Mouse (Mus musculus): ENCODE results near the gene Olfr799. TPM values are rescaled to one million over a fixed set of nuclear protein-coding genes. Genes with fewer than 3 reads are reported as not detected.

Olfr799 gene
- not detected for total RNA-seq (2021)

- intact Hi-C loops (cut with DNase I), result no loop called here
Observed at GRCm38 (mm10) chr10:129637184-129637583, at the start of gene Olfr799. Gene Olfr799 (plus strand): TSS chr10:129637484.

DNA sequence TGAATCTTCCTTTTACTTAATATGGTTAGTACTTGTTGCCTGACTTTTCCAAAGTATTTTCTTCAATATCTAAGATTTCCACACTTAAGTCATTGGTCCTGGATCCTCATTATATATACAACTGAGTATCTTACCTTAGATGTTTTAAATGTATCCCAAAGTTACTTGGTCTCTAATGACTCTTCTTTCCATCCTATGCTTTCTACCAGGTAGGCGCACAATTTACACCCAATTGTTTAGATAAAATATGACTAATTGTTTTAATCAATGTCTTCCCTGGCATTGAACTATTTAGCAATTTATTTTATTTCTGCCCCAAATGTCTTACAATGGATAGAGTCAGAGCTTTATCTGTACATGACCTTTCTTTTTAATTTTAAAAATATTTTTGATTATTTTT is 24.8 kb upstream of the Olfr799 start, which contains the start of gene Olfr796:
Gene Olfr796, minus strand, starts transcription at position 101 of the 400 bp plus-strand sequence.
- DNase-seq (ENCODE audit: extremely low spot score in 1 of 2, low spot score in 2 of 2), result no peak

More at GRCm38 (mm10) chr10:129637184-129637583, at the start of gene Olfr799:
- DNase-seq (ENCODE audit: extremely low spot score in 1 of 2, low spot score in 2 of 2), result no peak

GRCm38 (mm10) chr10:129621724-129622123 is 15.6 kb upstream of the Olfr799 start:
- intact Hi-C loops (cut with DNase I), result no loop called here
- DNase-seq (ENCODE audit: extremely low spot score in 1 of 2, low spot score in 2 of 2), result no peak

More for the DNA sequence above, 24.8 kb upstream of the Olfr799 start, which contains the start of gene Olfr796:
- intact Hi-C loops (cut with DNase I), result no loop called here

DNA sequence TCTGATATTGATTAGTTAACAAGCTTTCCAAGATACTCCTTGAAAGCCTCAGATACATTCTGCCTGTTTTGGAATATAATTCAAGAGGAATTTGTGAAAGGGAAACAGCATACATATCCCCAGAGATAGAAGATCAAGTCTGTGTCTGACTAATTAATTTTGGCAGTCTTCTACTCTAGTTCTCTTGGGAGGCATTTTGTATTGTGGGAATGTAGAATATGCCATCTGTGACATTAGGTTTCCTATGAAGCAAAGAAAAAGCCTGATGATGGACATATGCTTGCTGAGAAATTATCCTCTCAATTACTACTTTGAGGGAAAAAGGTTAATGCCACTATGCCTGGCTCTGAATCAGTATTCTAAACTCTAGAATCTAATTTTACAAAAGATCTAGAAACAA is 14.0 kb upstream of the Olfr799 start:
- intact Hi-C loops (cut with DNase I), result no loop called here
- no peak for DNase-seq (ENCODE audit: extremely low spot score in 1 of 2, low spot score in 2 of 2)

GRCm38 (mm10) chr10:129627834-129628233 is 9.4 kb upstream of the Olfr799 start, which contains the start of gene Olfr798:
Gene Olfr798 (minus strand): TSS chr10:129627934.
- intact Hi-C loops (cut with DNase I), result no loop called here
- no peak for DNase-seq (ENCODE audit: extremely low spot score in 1 of 2, low spot score in 2 of 2)

DNA sequence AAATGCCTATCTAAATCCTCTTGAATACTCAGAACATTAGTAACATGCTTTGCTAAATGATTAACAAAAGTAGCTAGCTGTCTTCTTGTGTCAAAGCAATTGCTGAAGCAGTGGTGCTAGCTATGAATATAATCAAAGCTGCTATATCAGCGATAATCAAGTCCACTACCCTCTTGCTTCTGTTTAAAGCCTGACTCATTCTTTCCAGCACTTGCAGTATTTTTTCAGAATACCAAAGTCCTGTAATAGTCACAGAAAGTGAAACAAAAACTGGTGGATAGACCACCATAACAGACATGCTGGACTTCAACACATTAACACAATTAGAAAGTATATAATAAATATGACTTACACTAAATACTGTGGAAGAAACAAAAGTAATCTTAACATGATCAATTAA is 14.5 kb downstream of the Olfr799 start:
- DNase-seq (ENCODE audit: extremely low spot score in 1 of 2, low spot score in 2 of 2), result no peak
- intact Hi-C loops (cut with DNase I), result no loop called here

DNA sequence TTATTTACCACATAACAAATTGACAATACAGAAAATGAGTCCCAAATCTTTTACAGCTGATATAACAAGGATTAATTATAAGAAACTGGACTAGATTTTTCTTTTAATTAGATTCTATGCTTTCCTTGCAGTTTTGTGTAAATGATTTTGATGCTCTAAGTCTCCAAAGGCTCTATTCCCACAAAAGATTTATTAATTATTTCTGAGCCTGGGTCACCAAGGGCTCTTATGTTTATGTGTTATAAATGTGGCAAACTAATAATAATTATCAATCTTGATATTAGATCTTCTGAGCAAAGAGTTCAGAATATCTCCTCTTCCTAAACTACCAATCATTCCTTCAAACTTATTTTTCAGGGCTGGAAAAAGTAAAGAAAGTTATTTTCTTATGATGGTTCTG is 20.1 kb downstream of the Olfr799 start, which contains the start of gene Olfr800:
Gene Olfr800, plus strand, starts transcription at position 301 of the 400 bp plus-strand sequence.
- intact Hi-C loops (cut with DNase I), result no loop called here

GRCm38 (mm10) chr10:129673765-129674164 is 36.5 kb downstream of the Olfr799 start, which contains the start of gene Olfr801:
Gene Olfr801 (minus strand): TSS chr10:129673865.
- no peak for DNase-seq (ENCODE audit: extremely low spot score in 1 of 2, low spot score in 2 of 2)
- intact Hi-C loops (cut with DNase I), result no loop called here

More for the DNA sequence above, 20.1 kb downstream of the Olfr799 start, which contains the start of gene Olfr800:
- no peak for DNase-seq (ENCODE audit: extremely low spot score in 1 of 2, low spot score in 2 of 2)

GRCm38 (mm10) chr10:129688069-129688468 is 50.8 kb downstream of the Olfr799 start, which contains the start of gene Olfr802:
Gene Olfr802 (minus strand): TSS chr10:129688169.
- DNase-seq (ENCODE audit: extremely low spot score in 1 of 2, low spot score in 2 of 2), result no peak
- intact Hi-C loops (cut with DNase I), result no loop called here

GRCm38 (mm10) chr10:129694186-129694585 is 56.9 kb downstream of the Olfr799 start, which contains the start of gene Olfr803:
Gene Olfr803 (minus strand): TSS chr10:129694286.
- DNase-seq (ENCODE audit: extremely low spot score in 1 of 2, low spot score in 2 of 2), result no peak
- intact Hi-C loops (cut with DNase I), result no loop called here

Other genes starting within 250 kb of the Olfr799 start
- gene Olfr785, start 232.1 kb upstream of the Olfr799 start, total RNA-seq (2021), result not detected
- gene Olfr786, start 210.2 kb upstream of the Olfr799 start, total RNA-seq (2021), result not detected
- not detected for gene Olfr787, start 175.6 kb upstream of the Olfr799 start, total RNA-seq (2021)
- not detected for gene Olfr788, start 166.5 kb upstream of the Olfr799 start, total RNA-seq (2021)
- not detected for gene Olfr789, start 152.7 kb upstream of the Olfr799 start, total RNA-seq (2021)
- not detected for gene Olfr790, start 139.0 kb upstream of the Olfr799 start, total RNA-seq (2021)
- gene Olfr791, start 115.7 kb upstream of the Olfr799 start, total RNA-seq (2021), result not detected
- not detected for gene Olfr792, start 98.3 kb upstream of the Olfr799 start, total RNA-seq (2021)
- not detected for gene Olfr794, start 69.8 kb upstream of the Olfr799 start, total RNA-seq (2021)
- gene Olfr796, start 24.9 kb upstream of the Olfr799 start, total RNA-seq (2021), result not detected
- not detected for gene Olfr798, start 9.6 kb upstream of the Olfr799 start, total RNA-seq (2021)
- not detected for gene Olfr800, start 20.2 kb downstream of the Olfr799 start, total RNA-seq (2021)
- gene Olfr801, start 36.4 kb downstream of the Olfr799 start, total RNA-seq (2021), result not detected
- gene Olfr802, start 50.7 kb downstream of the Olfr799 start, total RNA-seq (2021), result under 1 TPM in 1 of 2 experiments, not detected in 1; 0.13 TPM
- not detected for gene Olfr803, start 56.8 kb downstream of the Olfr799 start, total RNA-seq (2021)
- gene Olfr804, start 65.7 kb downstream of the Olfr799 start, total RNA-seq (2021), result not detected
- not detected for gene Olfr805, start 91.9 kb downstream of the Olfr799 start, total RNA-seq (2021)
- not detected for gene Olfr806, start 104.4 kb downstream of the Olfr799 start, total RNA-seq (2021)
- gene Olfr807, start 120.3 kb downstream of the Olfr799 start, total RNA-seq (2021), result not detected
- not detected for gene Olfr808, start 128.0 kb downstream of the Olfr799 start, total RNA-seq (2021)
- not detected for gene Olfr809, start 137.2 kb downstream of the Olfr799 start, total RNA-seq (2021)
- not detected for gene Olfr810, start 157.4 kb downstream of the Olfr799 start, total RNA-seq (2021)
- not detected for gene Olfr811, start 166.9 kb downstream of the Olfr799 start, total RNA-seq (2021)
- not detected for gene Olfr812, start 208.6 kb downstream of the Olfr799 start, total RNA-seq (2021)
- not detected for gene Olfr813, start 217.9 kb downstream of the Olfr799 start, total RNA-seq (2021)
- gene Olfr814, start 242.4 kb downstream of the Olfr799 start, total RNA-seq (2021), result not detected